Mouse (Mus musculus) lung, adult 18-20 months (tissue): ENCODE measurements around the gene Gm17490.
"Not testable (repeated sequence)": the region's sequence is repeated elsewhere in the genome, so short reads cannot be mapped to it uniquely, and the experiment has no call there.

Source experiments
- DNase-seq, 2 experiments: peaks; one replicate each; pipeline ENCODE4 v3.0.0; 2022; ENCODE audit warnings: mixed read lengths in 2 of 2

The Gm17490 gene

DNA sequence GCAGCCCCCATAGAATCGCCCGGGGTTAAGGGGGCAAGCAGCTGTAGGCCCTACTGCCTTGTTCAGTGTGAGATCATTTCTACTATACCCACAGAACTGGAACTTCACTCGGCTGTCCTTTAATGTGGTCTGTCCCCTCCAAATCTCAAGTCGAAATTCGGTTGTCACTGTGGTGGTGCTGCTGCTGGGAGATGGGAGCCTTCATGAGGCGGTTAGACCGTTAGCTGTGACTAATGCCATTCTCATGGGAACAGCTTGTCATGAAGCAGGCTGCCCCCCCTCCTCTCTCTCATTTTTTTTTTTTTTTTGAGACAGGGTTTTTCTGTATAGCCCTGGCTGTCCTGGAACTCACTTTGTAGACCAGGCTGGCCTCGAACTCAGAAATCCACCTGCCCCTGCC, 2.9 kb downstream of the Gm17490 start:
- DNase-seq = no peak

DNA sequence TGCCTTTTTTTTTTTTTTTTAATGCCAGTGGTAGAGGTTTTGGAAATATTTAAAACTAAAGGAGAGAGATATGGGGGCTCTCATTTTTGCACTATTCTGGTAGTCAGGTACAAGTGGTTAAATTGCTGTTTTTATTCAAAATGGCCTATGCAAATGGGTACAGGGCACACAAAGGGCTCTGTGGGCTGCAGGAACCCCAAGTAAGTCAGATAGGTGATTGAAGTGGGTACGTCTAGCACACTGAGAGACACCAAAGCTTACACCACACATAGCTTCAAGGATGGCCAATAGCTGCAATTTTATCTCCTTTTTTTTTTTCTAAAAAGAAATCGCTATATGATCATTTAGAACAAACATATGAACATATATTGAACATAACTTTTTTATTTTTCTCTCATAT, 6.5 kb downstream of the Gm17490 start:
- DNase-seq = no peak

- DNase-seq = no peak
These were observed 9.2 kb downstream of the Gm17490 start for GRCm38 (mm10) chr2:11616846-11617245.

- DNase-seq = not testable (repeated sequence)
These were observed 13.1 kb downstream of the Gm17490 start for GRCm38 (mm10) chr2:11612939-11613338.

DNA sequence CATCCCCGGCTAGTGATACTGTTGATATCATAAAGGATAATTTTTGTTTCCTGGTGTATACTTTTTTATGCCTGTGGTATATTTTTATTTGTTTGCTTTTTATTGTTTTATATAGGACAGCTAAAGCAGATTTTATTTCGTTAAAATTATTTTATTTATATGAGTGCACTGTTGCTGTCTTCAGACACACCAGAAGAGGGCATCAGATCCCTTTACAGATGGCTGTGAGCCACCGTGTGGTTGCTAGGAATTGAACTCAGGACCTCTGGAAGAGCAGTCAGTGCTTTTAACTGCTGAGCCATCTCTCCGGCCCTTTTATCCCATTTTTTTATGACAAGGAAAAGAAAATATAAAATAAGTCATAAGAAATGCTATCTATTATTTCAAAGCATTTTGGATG, 19.3 kb downstream of the Gm17490 start:
- DNase-seq = not testable (repeated sequence)

DNA sequence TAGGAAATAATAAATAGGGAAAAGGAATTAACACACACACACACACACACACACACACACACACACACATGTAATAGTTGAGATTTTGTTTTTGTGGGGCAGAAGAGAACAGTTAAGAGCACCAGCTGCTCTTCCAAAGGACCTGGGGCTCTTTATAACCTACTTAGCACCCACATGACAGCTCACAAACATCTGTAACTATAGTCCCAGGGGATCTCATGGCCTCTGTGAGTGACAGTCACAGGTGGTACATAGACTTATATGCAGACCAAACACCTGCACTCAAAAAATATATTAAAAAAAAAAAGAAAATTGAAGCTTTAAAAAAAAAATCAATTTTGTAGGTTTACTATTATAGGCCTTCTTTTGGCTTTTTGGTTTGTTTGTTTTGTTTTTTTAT, 21.2 kb downstream of the Gm17490 start:
- no peak for DNase-seq

GRCm38 (mm10) chr2:11604053-11604452, 22.0 kb downstream of the Gm17490 start, which contains the start of gene Rbm17:
TSS of gene Rbm17 (minus strand) at chr2:11604153.
- DNase-seq = no peak

DNA sequence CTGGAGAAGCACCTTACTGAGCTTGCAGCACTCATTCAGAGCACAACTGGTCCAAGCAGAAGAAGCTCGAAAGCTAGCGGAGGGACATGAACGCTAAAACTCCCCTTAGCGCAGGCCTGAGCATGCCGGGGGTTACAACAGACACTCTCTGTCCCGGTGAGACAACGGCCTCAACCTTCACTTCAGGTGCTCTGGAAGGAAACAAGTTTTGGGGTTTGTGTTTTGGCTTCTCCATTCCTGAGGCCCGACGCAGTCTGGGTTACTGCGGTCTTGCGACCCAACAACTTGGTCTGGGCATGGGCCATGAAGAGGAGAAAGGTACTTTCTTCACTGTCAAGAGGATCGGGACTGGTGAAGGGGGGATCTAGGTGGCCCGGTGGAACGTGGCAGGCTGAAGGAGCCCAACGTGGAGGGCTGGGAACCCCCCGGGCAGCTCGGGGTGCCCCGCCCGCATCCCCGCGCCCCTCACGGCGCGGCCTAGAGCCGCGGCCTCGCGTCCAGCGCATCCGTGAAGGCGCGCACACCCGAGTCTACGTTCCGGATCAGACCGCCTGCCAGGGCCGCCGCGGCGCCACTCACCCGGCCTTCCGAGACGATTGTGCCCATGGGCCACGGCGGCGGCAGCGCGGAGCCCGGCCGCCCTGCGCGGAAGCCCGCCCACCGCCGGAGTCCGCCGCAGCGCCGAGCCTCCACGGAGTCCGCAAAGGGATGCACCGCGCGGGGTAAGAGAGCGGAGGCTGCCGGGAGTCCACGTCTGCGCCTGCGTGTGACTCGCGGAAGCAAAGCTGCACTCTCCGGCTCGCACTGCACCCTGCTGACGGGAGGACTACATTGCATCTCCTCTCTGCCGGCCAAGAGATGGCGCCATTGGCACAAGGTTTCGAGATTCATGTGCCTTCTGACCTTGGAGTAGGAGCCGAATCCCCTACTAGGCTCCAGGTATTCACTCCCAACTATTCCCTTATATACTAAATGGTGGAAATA, 23.3 kb downstream of the Gm17490 start:
- DNase-seq = peak; percentile 93 to 95

DNA sequence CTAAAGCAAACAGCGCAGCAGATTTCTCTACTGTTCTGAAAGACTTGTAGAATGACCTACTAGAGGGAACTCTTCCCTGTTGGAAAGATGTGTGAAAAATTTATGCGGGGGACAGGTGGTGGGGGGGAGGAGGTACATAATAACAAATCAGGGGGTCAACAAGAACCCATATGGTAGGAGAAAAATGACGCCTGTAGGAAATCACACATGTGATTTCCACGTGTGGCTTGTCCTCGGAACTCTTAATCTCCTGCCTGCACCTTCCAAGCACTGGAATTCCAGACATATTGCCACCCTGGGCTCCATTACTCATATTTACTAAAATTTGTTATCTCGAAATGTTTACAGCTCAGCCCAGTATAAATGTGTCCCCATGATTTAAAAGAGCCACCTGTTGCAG, 24.3 kb downstream of the Gm17490 start:
- DNase-seq = no peak

GRCm38 (mm10) chr2:11597906-11598305, 28.2 kb downstream of the Gm17490 start:
- no peak for DNase-seq

GRCm38 (mm10) chr2:11596690-11597089, 29.4 kb downstream of the Gm17490 start:
- no peak for DNase-seq

DNA sequence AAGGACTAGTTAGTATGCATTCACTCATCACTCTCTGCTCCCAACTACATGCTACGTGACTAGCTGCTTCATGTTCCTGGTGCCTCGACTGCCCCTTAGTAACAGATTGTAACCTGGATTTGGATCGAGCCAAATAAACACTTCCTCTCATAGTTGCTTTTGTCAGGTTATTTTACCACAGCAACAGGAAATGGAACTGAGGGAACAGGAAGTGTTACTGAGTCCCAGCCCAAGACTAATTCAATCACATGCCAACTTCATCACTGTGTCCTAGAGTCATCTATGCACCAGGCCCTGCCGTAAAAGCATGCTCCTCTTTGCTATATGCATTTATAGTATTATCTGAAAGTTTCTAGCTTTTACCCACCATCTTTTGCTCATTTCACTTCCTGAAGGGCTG, 38.1 kb downstream of the Gm17490 start:
- no peak for DNase-seq

- no peak for DNase-seq
These were observed 46.7 kb downstream of the Gm17490 start for GRCm38 (mm10) chr2:11579399-11579798.

- DNase-seq = no peak
These were observed 47.9 kb downstream of the Gm17490 start for GRCm38 (mm10) chr2:11578187-11578586.
